Mouse (Mus musculus): ENCODE measurements at regions not wholly inside any gene's neighbourhood (a gene's known extent, or its start where the extent isn't known, plus 50 kb on each side); places are given as distances from the start of the nearest gene placed in this dataset.

DNA sequence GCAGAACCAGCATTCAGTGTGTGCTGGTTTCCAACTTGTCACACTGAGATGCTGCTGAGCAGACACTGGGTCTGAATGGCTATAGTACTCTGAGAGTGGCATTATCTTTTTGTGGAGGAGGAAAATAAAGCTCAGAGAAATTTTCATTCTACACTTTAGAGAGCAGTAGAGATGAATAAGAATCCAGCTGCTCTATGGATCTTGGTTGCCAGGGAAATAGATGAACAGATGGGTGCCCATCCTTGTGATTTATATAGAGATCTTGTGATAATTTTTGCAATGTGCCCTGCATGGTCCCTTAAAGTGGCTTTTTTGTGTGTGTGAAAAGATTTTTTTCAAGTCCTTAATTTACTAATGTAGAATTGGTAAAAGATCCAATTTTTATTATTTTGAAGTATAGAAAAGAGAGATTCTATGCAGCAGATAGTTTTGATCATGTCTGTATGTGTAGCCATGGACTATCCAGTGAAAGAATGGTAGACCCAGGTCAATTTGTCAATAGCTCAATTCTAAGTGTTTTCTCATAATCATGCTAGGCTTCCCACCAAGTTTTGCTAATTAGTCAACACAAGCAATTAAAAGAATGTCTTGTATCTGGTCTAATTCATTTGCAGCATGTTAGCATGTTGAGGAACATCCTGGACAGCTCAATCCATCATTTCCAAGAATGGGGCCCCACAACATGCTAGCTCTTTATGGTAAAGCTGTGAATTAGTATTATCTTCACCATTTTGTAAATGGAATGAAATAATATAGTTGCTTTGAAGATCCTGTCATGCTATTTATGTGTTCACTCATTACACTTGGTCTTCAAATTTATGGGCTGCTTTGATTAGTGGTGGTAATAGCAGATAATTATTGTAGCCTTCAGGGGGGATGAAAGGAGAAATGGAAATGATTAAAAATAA, 184.7 kb downstream of the Snx13 start:
- TF ChIP-seq CTCF (IDR thresholded peaks at IDR 0.05; ENCODE audit: borderline replicate concordance, control insufficient read depth, extremely low read depth, insufficient read depth, low read length, poor library complexity) = no peak
- TF ChIP-seq POLR2A (IDR thresholded peaks at IDR 0.05; ENCODE audit: control insufficient read depth, extremely low read depth, insufficient read depth, low read length, poor library complexity) = no peak

Data from thymus, adult 2 months (tissue).